Mouse (Mus musculus) cortical plate, adult 2 months (tissue): ENCODE measurements around the gene Dld.

Experiments used
- CTCF ChIP-seq: fragments of 200-500 bp; IDR thresholded peaks from 2 replicates; pipeline ENCODE4 v1.5.1; 2011; ENCODE audit warnings: mild to moderate bottlenecking, control low read depth, low read length; ENCODE audit not compliant: insufficient read depth; ENCODE audit errors: extremely low read depth
- POLR2A ChIP-seq: fragments of 200-500 bp; IDR thresholded peaks from 2 replicates; pipeline ENCODE4 v1.6.1; 2011; ENCODE audit warnings: mild to moderate bottlenecking, low read length, control low read depth; ENCODE audit not compliant: insufficient read depth; ENCODE audit errors: extremely low read depth

DNA sequence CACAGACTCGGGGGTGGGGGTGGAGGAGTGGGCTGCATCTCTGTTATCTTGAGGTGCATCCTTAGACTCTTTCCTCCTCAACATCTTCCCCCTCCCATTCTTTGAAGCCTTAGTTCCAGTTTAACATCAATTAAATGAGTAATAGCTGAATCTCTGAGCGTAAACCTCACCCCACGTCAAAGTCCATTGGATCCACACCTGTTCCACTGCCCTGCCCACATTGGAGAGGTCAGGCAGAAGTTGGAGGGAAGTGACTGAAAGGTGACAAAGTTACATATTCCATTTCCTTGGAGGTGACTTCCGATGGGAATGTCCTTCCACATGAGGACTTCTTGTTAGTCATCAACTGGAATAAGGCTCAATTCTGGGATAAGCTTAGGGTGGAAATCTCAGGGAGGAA lies 46.5 kb upstream of the Dld start:
- TF ChIP-seq CTCF (no peak), POLR2A (no peak)
